Mouse (Mus musculus) heart, adult 2 months (tissue): ENCODE data around the gene Otos. TPM values are rescaled to one million over a fixed set of nuclear protein-coding genes. Genes with fewer than 3 reads are reported as not detected.

Experiments used
- DNase-seq, 2 experiments: peaks; one replicate each; pipeline ENCODE4 v3.0.0; 2021
- H3K27ac ChIP-seq: fragments of 200-600 bp; 2 replicates; pipeline ENCODE4 v1.8.1; 2022
- H3K27me3 ChIP-seq: fragments of 200-500 bp; 2 replicates; pipeline ENCODE4 v1.6.1; 2012; ENCODE audit warnings: mild to moderate bottlenecking, low read length, inconsistent platforms, mixed read lengths; ENCODE audit not compliant: control insufficient read depth, insufficient read depth
- H3K36me3 ChIP-seq: fragments of 200-500 bp; 2 replicates; pipeline ENCODE4 v1.6.1; 2012; ENCODE audit warnings: low read length, inconsistent platforms; ENCODE audit not compliant: control insufficient read depth, insufficient read depth
- H3K4me1 ChIP-seq: fragments of 200-500 bp; 2 replicates; pipeline ENCODE4 v1.6.1; 2011; ENCODE audit warnings: low read length; ENCODE audit not compliant: control insufficient read depth, insufficient read depth
- H3K4me3 ChIP-seq: fragments of 200-600 bp; 2 replicates; pipeline ENCODE4 v1.8.1; 2022
- H3K79me2 ChIP-seq: fragments of 200-500 bp; replicated peaks from 2 replicates; pipeline ENCODE4 v1.6.1; 2012; ENCODE audit warnings: mild to moderate bottlenecking, inconsistent platforms, low read length, moderate library complexity, mixed read lengths; ENCODE audit not compliant: control insufficient read depth, insufficient read depth
- H3K9ac ChIP-seq: fragments of 200-500 bp; 2 replicates; pipeline ENCODE4 v1.6.1; 2012; ENCODE audit warnings: low read depth, mild to moderate bottlenecking, control low read depth, inconsistent platforms, low read length, mixed read lengths
- CTCF ChIP-seq: fragments of 200-600 bp; IDR thresholded peaks from 2 replicates; pipeline ENCODE4 v1.8.1; 2022; ENCODE audit warnings: antibody characterized with exemption, mild to moderate bottlenecking, moderate library complexity
- EP300 ChIP-seq: fragments of 200-500 bp; IDR thresholded peaks from 2 replicates; pipeline ENCODE4 v1.6.1; 2011; ENCODE audit warnings: low read depth, low read length, control low read depth; ENCODE audit not compliant: insufficient read depth
- POLR2A ChIP-seq: fragments of 200-500 bp; IDR thresholded peaks from 2 replicates; pipeline ENCODE4 v1.6.1; 2011; ENCODE audit warnings: mild to moderate bottlenecking, low read depth, low read length, control low read depth; ENCODE audit not compliant: insufficient read depth
- WGBS: fragments of 180-500 bp; shearing (Covaris S2); methylation state at CpG from one replicate; pipeline ENCODE4 v1.1.7; 2018; 5-methylcytosine and 5-hydroxymethylcytosine counted together
- intact Hi-C: fragments of 180-260 bp; cut with DNase I; formaldehyde crosslinking; loops from one replicate; pipeline ENCODE4 v1.15.1; 2025
- polyA plus RNA-seq: library from polyadenylated mRNA; depleted of rRNA; stranded (reverse); fragments of >200 nt; gene quantifications from 2 replicates; pipeline ENCODE4 v1.2.3, GENCODE M21; 2012
- total RNA-seq, 2 experiments: library from RNA; stranded (reverse); gene quantifications; 2 replicates each; pipeline ENCODE4 v1.2.3; 2021

The Otos gene
- total and polyA plus RNA-seq, 3 experiments, result not detected

DNA sequence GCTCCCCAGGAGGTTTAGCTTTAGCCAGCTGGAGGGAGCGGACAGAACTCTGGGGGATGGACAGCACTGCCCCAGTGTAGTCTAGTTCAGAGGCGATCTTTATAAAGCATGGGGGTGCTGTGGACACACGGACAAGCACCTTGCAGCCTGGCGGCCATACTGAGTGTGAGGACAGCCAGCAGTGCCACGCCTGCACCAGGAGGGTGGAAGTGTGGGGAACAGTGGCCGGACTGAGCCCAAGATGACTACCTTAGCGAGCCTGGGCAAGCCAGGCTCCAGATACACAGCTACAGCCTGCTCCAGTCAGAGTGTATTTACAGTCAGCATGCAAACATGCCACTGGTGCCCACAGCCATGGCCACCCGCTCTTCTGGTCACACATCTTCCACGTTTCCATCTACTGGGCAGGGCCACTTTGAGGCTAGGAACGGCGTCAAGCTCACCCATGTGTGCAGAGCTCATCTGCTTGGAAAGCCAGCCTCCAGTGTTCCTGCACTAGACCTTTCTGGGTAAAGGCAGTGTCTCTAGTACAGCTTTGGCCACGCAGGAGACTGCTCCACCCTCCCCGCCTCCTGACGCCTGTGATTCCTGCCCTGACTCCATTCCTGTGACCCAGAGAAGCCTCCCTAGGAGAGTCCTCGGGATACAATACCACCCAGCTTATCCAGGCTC lies 11.0 kb downstream of the Otos start:
- no peaks in the 10 kb centered on the region for H3K27me3 ChIP-seq
- no peaks in the 10 kb centered on the region for H3K36me3 ChIP-seq
- H3K9ac ChIP-seq, result no peak overlapping the region
- H3K79me2 ChIP-seq, result no peaks in the 10 kb centered on the region
- intact Hi-C loops, result loop anchor here (2.0 kb wide), 1 partner anchor 165 kb away; the partner anchor contains the start of gene Ndufa10
- peak in 1 of 2 experiments; percentile 10 for DNase-seq
- H3K4me3 ChIP-seq, result no peak overlapping the region
- peaks cover 8% of the 10 kb centered on the region for H3K4me1 ChIP-seq
- WGBS, result 89% methylated on average over 15 of the region's 15 CpGs
- TF ChIP-seq EP300 (no peak), CTCF (no peak), POLR2A (no peak)
- no peak overlapping the region for H3K27ac ChIP-seq

DNA sequence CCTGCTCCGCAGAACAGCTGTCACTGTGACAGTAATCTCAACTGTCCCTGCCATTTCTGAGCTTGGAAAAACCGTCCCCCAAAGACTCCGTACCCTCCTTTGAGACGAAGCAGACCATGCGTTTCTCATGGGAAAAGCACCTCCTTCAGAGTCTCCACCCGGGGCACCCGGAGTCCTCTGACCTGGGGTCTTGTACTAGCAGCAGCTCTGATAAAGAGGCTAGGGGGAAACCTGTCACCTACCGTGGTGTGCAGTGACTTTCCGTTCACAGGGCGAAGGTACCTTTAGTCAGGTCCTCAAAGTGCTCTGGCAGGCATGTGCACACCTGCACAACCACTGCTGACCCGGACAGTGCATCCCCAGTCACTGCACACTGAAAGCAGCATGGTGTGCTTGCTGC lies 12.0 kb downstream of the Otos start:
- DNase-seq, result peak in 1 of 2 experiments; percentile 15
- intact Hi-C loops, result no loop called here
- no peak for TF ChIP-seq EP300
- no peak for TF ChIP-seq CTCF
- TF ChIP-seq POLR2A, result no peak

GRCm38 (mm10) chr1:92636015-92636414 lies 12.6 kb downstream of the Otos start:
- H3K79me2 ChIP-seq, result no peaks in the 10 kb centered on the region
- TF ChIP-seq EP300 (no peak), CTCF (no peak), POLR2A (no peak)
- DNase-seq, result peak in 1 of 2 experiments; percentile 11

More for the DNA sequence above, 12.0 kb downstream of the Otos start:
- WGBS, result 90% methylated on average over 11 of the region's 11 CpGs
- H3K4me1 ChIP-seq, result peaks cover 5% of the 10 kb centered on the region
- no peak overlapping the region for H3K27ac ChIP-seq
- H3K9ac ChIP-seq, result no peak overlapping the region
- H3K4me3 ChIP-seq, result no peak overlapping the region
- H3K27me3 ChIP-seq, result no peaks in the 10 kb centered on the region
- no peaks in the 10 kb centered on the region for H3K36me3 ChIP-seq
- no peaks in the 10 kb centered on the region for H3K79me2 ChIP-seq

DNA sequence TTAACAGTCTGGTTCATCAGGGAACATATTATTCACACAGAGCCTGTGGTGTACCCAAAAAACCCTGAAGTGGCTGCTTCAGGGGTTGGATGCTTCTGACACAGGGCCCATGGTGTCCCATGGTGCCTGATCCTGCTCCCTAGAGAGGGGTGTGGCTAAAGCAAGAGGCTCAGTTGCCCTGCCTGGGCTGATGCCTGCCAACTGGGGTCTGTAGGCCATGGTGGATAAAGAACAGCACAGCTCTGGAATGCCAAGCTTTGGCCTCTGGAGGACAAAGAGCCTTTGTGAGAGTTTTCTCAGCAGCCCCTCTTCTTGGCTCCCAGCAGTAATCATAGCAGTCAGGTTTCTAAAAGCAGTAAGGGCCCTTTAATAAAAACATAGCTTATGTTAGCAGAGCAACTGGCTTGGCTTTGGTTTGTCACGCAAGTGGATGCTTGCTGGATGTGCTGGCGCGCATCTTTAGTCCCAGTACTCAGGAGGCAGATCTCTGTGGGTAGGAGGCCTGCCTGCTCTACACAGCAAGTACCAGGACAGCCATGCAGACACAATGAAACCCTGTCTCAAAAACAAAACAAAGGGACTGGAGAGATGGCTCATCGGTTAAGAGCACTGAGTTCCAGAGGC lies 13.6 kb downstream of the Otos start:
- H3K36me3 ChIP-seq, result no peaks in the 10 kb centered on the region
- no peaks in the 10 kb centered on the region for H3K4me1 ChIP-seq
- WGBS, result 70% methylated on average over 4 of the region's 4 CpGs
- H3K27me3 ChIP-seq, result no peaks in the 10 kb centered on the region
- no peak overlapping the region for H3K27ac ChIP-seq
- intact Hi-C loops, result no loop called here
- H3K9ac ChIP-seq, result no peak overlapping the region
- TF ChIP-seq CTCF, result no peak
- TF ChIP-seq POLR2A, result no peak
- TF ChIP-seq EP300, result no peak
- no peaks in the 10 kb centered on the region for H3K79me2 ChIP-seq
- no peak overlapping the region for H3K4me3 ChIP-seq
- no peak for DNase-seq

More at GRCm38 (mm10) chr1:92636015-92636414, 12.6 kb downstream of the Otos start:
- Histone ChIP-seq H3K9ac (no peak overlapping the region), H3K27ac (no peak overlapping the region), H3K36me3 (no peaks in the 10 kb centered on the region), H3K4me3 (no peak overlapping the region), H3K4me1 (peaks cover 4% of the 10 kb centered on the region), H3K27me3 (no peaks in the 10 kb centered on the region)
- 79% methylated on average over 8 of the region's 8 CpGs for WGBS
- intact Hi-C loops, result no loop called here

GRCm38 (mm10) chr1:92634569-92634968 lies 14.1 kb downstream of the Otos start:
- TF ChIP-seq CTCF (no peak), EP300 (no peak), POLR2A (no peak)
- Histone ChIP-seq H3K36me3 (no peaks in the 10 kb centered on the region), H3K27me3 (no peaks in the 10 kb centered on the region), H3K4me3 (no peak overlapping the region), H3K4me1 (no peaks in the 10 kb centered on the region), H3K79me2 (no peaks in the 10 kb centered on the region), H3K9ac (no peak overlapping the region), H3K27ac (no peak overlapping the region)
- WGBS, result 44% methylated on average over 1 of the region's 1 CpGs
- DNase-seq, result no peak
- intact Hi-C loops, result no loop called here

- no peak for DNase-seq
- H3K4me1 ChIP-seq, result no peaks in the 10 kb centered on the region
- no peak overlapping the region for H3K4me3 ChIP-seq
- no peaks in the 10 kb centered on the region for H3K36me3 ChIP-seq
- H3K9ac ChIP-seq, result no peak overlapping the region
- no peak overlapping the region for H3K27ac ChIP-seq
- TF ChIP-seq POLR2A (no peak), EP300 (no peak), CTCF (no peak)
- no peaks in the 10 kb centered on the region for H3K79me2 ChIP-seq
- no peaks in the 10 kb centered on the region for H3K27me3 ChIP-seq
- intact Hi-C loops, result no loop called here
- 78% methylated on average over 8 of the region's 8 CpGs for WGBS
These were observed 14.9 kb downstream of the Otos start for GRCm38 (mm10) chr1:92633726-92634125.
